Mouse (Mus musculus) erythroblast, adult 5-6 weeks (primary cell): ENCODE results near the gene Zcchc24. TPM values are rescaled to one million over a fixed set of nuclear protein-coding genes. Genes with fewer than 3 reads are reported as not detected.

Experiments used
- ATAC-seq: replicated peaks from 2 replicates; pipeline ENCODE4 v1.8.0; 2016; ENCODE audit warnings: moderate number of reproducible peaks, mild to moderate bottlenecking, moderate TSS enrichment, inconsistent platforms; ENCODE audit not compliant: poor library complexity, low FRiP score, severe bottlenecking
- total RNA-seq, 2 experiments: library from RNA; stranded (forward) in 1 of 2; stranded (reverse) in 1 of 2; fragments of 150-400 nt in 1 of 2; fragments of 200-764, 138-1000 nt in 1 of 2; gene quantifications; 2 replicates each; pipeline versions ENCODE4 v1.2.3 to v1.2.4; 2015 to 2017; ENCODE audit warnings: low replicate concordance in 2 of 2

The Zcchc24 gene
- total RNA-seq, 2 experiments from 2014 or later: 0.94 to 2.7 TPM

DNA sequence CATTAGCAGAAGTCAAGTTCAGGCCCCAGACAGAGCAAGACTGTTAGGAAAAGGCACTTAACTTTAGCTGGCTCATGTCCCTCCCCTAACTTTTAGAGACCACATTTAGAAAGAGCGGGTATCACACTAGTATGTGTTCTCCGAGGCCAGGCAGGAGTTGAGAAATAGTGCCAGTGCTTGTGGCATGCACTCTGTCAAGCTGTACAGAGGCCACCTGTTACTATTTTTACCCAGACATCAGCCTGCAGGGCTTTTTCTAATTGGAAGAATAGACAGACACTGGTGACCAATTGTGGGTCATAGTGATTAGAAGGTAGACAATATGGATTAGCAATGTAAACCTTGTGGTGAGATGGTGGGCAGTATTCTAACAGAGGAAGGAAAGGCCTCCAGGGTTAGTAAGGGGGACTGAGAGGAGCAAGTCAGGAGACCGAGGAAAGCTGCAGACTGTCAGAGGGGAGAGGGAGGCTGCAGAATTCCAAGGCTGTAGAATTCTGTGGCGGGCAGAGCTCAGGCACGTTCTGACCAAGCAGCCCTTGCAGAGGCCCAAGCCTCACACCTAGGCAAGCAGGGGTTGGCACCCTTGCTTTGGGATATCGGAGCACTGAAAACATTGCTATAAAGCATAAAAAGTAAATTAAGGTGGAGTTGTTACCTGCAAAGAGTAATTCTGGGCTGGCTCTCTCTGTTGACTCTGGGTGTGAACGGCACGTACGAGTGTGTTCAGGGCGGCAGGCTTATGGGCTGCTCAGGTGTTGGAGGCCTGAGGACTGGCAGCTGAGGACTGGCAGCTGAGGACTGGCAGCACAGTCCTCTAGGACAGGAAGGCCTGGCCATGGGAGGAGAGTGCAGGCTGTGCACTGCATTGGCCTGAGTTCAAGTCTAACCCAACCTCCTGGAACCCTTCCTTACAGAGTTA is 81.6 kb downstream of the Zcchc24 start:
- ATAC-seq: no peak

- no peak for ATAC-seq
These were observed 82.5 kb downstream of the Zcchc24 start for GRCm38 (mm10) chr14:25686216-25686945.

- ATAC-seq: no peak
These were observed 86.8 kb downstream of the Zcchc24 start for GRCm38 (mm10) chr14:25682020-25682419.

DNA sequence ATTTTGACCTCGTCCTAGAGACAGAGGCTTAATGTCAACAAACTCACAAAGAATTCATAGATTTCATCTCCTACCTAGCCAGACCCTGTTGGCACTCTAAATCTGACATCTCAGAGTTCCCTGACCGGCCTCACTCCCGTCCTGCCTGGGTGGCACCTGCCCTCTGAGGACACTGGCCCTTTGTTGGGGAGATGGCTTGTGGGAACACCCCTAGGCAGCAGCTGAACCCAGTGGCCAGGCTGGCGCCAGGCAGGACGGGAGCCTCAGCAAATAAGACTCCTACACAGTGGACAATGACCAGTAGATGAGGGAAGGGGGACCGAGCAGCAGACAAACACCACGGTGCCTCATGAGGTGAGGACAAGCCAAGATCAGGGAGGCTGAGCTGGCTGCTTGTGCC is 89.2 kb downstream of the Zcchc24 start:
- ATAC-seq: no peak

DNA sequence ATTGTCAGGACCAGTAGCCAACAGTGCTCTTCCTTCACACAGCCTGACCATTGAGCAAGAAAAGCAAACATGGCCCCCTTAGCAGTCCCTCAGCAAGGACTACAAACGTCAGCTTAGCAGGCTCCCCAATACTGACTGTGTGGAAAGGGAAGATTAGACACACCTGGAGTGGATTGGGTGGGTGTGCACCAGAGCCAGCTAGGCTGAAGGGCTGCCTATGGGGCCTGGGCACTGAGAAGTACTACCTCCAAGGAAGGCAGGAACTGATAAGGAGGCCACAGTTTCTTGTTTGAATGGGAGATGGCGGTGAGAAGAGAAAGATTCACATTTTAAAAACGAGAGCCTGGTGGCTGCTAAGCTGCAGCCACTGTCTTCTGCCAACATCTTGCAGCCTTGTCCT is 101.3 kb downstream of the Zcchc24 start:
- no peak for ATAC-seq

GRCm38 (mm10) chr14:25666668-25667376 is 102.0 kb downstream of the Zcchc24 start:
- ATAC-seq: no peak

DNA sequence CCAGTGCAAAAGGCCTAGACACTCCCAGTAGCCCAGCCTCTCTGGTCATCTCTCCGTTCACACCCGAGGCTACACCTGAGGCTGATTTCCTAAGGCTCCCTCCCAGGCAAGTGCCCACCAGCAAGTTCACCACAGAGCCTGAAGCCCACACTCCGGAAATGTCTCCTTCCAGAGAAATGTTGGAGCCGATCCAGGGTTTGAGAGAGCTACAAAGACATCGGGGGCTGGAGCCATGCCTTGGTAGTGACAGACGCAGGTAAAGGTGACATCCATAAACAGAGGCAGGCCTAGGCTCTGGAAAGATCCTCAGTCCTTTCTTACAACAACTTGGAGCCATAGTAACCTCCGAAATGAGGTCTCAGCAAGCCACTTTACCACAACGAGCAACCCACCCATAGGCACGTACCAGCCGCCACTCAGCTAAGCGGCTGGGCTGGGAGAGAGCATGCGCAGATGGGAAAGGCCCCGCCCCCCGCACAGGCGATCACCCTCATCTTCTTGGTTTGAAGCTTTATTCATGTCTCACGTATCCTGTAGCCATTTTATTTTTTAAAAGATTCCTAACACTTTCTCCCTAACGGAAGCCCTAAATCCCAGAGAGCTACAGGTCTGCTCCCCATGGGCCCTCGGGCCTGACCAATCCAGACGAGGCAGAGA is 103.4 kb downstream of the Zcchc24 start:
- no peak for ATAC-seq

- ATAC-seq: no peak
These were observed 104.5 kb downstream of the Zcchc24 start for GRCm38 (mm10) chr14:25664310-25664695.

DNA sequence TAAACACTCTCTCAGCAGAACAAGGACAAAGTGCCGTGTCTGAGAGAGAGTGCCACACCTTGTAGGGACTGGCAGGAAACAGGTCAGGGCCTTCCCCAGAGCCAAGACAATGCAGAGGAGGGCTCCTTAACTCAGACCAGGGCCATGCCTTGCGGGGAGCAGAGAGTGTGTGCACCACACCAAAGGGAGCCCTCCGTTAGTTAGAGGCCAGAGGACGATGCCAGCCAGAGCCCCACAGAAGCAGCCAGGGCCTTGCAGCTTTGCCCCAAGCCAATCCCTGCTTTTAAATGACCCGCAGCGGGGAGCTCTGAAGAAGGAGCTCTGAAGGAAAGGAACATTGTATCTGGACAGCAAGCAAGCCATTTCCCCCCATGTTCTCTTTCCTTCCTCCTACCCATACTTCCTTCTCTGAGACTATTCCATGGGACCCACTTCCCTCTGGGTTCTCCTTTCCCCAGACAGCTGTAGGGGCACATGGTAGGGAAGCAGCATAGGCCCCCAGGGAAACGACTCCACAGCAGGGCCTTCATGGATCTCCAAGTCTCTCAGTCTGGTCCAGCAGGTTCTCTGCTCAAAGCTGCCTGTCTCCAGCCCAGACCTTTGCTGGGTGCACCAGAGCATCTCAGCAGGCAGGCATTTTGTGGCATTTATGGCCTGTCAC is 105.1 kb downstream of the Zcchc24 start:
- ATAC-seq: no peak

Other genes with a start within 250 kb of the Zcchc24 start
- gene Ppif, start 74.9 kb downstream of the Zcchc24 start, total RNA-seq (2015; ENCODE audit: low replicate concordance): 11.7 and 16.5 TPM in 2 replicates
- 2.6 and 4.7 TPM in 2 replicates for gene Ppif, start 74.9 kb downstream of the Zcchc24 start, total RNA-seq (2017; ENCODE audit: low replicate concordance)
- 28.2 and 30.9 TPM in 2 replicates for gene Anxa11, start 73.1 kb upstream of the Zcchc24 start, total RNA-seq (2015; ENCODE audit: low replicate concordance)
- gene Anxa11, start 73.1 kb upstream of the Zcchc24 start, total RNA-seq (2017; ENCODE audit: low replicate concordance): 4.3 and 6.8 TPM in 2 replicates
- not detected in 2 replicates for gene Plac9a, start 134.1 kb upstream of the Zcchc24 start, total RNA-seq (2015; ENCODE audit: low replicate concordance)
- gene Plac9a, start 134.1 kb upstream of the Zcchc24 start, total RNA-seq (2017; ENCODE audit: low replicate concordance): not detected in 2 replicates
- 1.5 and 1.9 TPM in 2 replicates for gene Tmem254a, start 158.6 kb upstream of the Zcchc24 start, total RNA-seq (2015; ENCODE audit: low replicate concordance)
- not detected in 2 replicates for gene Tmem254a, start 158.6 kb upstream of the Zcchc24 start, total RNA-seq (2017; ENCODE audit: low replicate concordance)
- gene Cphx1, start 169.3 kb upstream of the Zcchc24 start, total RNA-seq (2015; ENCODE audit: low replicate concordance): not detected in 2 replicates
- 0.17 TPM in 1 of 2 replicates, not detected in the other for gene Cphx1, start 169.3 kb upstream of the Zcchc24 start, total RNA-seq (2017; ENCODE audit: low replicate concordance)
- gene Duxbl1, start 209.5 kb upstream of the Zcchc24 start, total RNA-seq (2015; ENCODE audit: low replicate concordance): not detected in 2 replicates
- gene Duxbl1, start 209.5 kb upstream of the Zcchc24 start, total RNA-seq (2017; ENCODE audit: low replicate concordance): 0.42 TPM in 1 of 2 replicates, not detected in the other